Mouse (Mus musculus) inflammation-experienced regulatory T-cells, adult 6 months (primary cell): ENCODE measurements around the gene Tpi1. TPM values are rescaled to one million over a fixed set of nuclear protein-coding genes. Genes with fewer than 3 reads are reported as not detected.
"Not testable (repeated sequence)": the region's sequence is repeated elsewhere in the genome, so short reads cannot be mapped to it uniquely, and the experiment has no call there.

ENCODE experiments used
- ATAC-seq: one replicate; pipeline ENCODE4 v1.8.0; 2017
- polyA plus RNA-seq, 3 experiments: library from polyadenylated mRNA; unstranded; fragments of 100-300 nt; shearing (Covaris generic); gene quantifications; one replicate each; pipeline ENCODE4 v1.2.1; 2017

Tpi1 gene
- polyA plus RNA-seq, 3 experiments from 2014 or later, result 77.6 to 91.2 (median 82.5) TPM

DNA sequence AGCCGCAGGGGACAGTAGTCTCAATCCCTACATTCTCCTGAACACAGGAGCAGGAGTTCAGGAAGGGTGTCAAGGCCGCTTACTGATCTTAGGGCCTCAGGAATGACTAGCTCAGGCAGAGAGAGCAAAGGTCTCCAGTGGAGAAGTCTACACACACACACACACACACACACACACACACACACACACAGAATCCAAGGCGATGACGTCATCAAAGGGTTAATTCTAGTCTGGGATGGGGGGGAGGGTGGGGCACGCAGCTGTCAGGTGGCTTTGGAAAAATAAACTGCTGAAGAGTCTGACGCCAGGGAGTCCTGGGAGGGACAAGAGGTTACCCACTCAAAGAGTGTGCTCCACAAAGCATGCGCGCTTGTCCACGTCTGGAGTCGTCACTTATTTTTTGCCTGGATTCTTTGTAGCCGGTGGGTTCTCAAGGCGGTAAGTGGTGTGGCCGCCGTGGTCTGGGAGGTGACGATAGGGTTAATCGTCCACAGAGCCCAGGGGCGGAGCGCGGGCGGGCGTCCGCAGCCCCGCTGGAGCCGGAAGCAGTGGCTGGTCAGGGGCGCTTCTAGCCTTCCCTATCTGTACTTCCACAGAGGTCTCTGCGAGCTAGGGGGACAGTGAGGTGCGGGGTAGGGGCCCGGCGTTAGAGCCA, 5.6 kb downstream of the Tpi1 start, which contains the start of gene Spsb2:
Spsb2 (plus strand) TSS at position 304 of the 655 bp plus-strand sequence.
- ATAC-seq, result no peak

DNA sequence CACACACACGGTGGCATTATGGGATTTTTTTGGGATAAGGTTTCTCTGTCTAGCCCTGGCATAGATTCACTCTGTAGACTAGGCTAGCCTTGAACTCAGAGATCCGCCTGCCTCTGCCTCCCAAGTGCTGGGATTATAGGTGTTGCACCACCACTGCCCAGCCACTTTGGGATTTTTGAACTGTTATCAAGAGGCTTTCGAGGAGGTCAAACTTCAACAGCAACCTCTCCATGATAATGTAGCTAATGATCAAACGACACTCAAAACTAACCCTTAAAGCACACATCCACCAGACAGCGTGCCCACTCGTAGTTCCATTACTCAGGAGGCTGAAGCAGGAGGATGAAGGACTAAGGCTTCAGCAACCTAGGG, 6.1 kb downstream of the Tpi1 start:
- no peak for ATAC-seq

DNA sequence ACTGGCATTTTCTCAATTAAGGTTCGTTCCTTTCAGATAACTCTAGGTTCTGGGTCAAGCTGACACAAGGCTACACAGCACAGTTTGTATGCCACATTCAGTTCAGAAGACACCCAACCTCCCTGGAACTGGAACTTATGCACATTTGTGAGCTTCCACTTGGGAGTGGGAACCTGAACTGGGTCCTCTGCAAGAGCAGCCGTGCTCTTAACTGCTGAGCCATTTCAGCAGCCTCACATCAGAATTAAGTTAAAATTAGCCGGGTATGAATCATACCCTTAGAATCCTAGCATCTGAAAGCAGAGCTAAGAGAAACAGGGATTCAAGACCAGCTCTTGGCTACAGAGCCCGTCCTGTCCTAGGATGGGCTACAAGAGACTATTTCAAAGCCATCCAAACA, 6.7 kb downstream of the Tpi1 start:
- ATAC-seq, result no peak

DNA sequence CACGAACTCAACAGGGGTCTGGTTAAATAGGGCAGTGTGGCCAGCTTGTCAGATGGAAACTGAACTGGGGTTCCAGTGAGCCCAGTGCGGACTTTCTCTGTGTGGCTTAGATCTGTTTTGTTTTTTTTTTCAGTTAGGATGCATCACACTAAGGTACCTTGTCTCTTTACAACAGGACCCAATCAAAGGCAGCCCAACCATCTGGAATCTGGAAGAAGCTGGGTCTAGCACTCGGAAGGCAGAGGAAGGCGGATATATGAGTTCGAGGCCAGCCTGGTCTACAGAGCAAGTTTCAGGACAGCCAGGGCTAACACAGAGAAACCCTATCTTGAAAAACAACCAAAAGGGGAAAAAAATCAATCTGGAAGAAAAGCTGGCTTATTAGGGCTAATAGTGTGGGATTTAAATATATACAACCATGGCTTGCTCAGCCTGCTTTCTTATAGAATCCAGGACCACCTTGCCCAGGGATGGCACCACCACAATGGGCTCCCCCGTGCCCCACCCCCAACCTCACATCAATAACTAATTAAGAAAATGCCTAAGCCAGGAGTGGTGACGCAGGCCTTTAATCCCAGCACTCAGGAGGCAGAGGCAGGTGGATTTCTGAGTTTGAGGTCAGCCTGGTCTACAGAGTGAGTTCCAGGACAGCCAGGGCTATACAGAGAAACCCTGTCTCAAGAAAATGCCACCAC, 7.5 kb downstream of the Tpi1 start:
- ATAC-seq, result no peak

DNA sequence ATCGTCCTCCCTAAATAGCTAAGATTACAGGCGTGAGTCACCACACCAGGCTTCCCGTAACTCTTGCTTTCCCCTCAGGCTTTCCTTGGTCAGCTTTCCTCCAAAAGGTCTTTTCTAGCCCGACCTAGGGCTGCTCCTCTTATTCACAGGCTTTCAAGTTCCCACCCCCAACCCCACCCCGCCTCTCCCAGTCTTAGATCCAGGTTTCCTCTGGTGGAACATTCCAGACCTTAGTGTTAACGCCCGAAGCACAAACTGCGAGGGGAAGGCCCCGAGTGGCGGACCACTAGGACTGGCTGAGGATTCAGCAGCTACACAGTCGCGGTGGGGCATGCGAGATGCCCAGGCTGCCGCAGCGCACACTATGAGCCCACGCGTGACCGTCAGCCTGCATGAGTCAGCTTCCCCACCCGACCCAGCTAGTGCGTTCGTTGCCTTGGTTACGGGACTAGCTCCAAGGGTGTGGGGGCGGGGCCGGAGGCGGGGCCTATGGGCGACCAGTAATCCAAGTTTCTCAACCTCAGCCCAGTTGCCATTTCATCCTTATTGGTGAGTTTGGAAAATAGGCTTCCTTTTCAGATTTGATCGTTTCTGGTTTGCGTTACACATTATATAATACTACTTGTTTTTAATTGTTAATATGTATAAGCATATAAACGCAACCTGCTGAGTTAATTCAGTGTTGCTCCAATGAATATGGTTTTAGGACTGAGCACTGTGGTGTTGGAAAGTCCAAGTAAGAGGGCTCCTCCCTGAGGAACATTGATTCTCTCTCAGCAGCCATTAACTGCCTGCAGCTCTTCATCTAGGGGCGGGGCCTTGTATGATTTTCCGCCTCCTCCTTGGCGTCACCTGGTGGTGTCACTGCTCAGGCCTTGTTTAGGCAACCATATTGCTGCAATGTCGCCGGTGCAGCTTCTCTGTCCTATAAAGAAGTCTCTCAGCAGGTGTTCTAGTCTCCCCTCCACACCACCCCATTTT, 8.5 kb downstream of the Tpi1 start:
- peak; percentile 72 for ATAC-seq

DNA sequence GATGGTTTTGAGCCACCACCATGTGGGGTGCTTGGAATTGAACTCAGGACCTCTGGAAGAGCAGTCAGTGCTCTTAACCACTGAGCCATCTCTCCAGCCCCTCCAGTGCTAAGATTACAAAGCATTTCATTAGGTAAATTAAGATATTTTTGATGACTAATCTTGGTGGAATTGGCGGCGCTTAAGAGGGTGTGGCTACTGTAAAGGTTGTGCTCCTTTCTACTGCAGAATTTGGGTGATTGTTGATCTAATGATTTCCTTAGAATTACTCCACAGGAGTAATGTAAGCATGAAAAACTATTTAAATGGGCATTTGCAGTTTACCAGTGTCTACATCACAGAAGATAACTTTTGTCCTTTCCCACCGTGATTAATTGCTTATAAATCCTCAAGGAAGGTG, 9.8 kb downstream of the Tpi1 start:
- no peak for ATAC-seq

- ATAC-seq, result not testable (repeated sequence)
These were observed 10.4 kb downstream of the Tpi1 start for GRCm38 (mm10) chr6:124803691-124804090.

- ATAC-seq, result no peak
These were observed 11.0 kb downstream of the Tpi1 start for GRCm38 (mm10) chr6:124803061-124803460.

- not testable (repeated sequence) for ATAC-seq
These were observed 11.7 kb downstream of the Tpi1 start for GRCm38 (mm10) chr6:124802400-124802799.

- no peak for ATAC-seq
These were observed 17.9 kb downstream of the Tpi1 start for GRCm38 (mm10) chr6:124796200-124796599.

GRCm38 (mm10) chr6:124795781-124796180, 18.3 kb downstream of the Tpi1 start:
- ATAC-seq, result no peak

- no peak for ATAC-seq
These were observed 22.2 kb downstream of the Tpi1 start for GRCm38 (mm10) chr6:124791911-124792310.

DNA sequence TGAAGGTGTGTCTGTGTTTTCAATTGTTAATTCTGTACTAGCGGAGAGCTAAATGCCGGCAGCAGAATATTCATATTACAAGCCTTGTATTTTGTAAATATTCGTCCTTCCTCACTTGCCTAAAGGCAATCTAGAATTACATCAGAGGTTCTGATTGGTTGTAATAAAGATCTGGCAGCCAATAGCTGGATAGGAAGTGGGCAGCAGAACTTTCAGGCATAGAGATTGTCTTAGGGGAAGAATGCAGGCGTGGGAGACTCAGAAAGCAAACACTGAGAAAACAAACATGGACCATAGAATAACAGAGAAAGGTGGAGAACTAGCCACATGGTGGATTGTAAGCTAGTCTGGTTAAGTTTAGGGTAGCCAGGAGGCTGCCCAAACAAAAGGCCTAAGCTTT, 24.0 kb downstream of the Tpi1 start:
- ATAC-seq, result no peak

DNA sequence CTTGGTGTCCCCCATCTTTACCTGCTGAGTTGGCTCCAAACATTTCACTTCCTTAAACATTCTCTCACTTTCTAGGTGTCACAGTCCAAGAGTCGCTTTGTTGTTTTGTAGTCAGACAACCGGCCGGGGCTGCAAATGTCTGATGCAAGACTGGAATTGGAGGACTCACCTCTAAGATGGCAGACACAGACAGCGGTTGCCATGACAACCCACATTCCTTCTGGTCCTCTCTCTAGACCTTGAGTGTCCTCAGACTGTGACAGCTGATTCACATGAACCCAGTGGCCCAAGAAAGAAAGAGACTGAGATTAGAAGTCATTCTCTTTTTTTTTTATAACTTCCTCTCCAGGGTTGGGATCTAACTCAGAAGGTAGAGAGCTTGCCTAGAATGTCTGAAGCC, 24.6 kb downstream of the Tpi1 start:
- ATAC-seq, result no peak

DNA sequence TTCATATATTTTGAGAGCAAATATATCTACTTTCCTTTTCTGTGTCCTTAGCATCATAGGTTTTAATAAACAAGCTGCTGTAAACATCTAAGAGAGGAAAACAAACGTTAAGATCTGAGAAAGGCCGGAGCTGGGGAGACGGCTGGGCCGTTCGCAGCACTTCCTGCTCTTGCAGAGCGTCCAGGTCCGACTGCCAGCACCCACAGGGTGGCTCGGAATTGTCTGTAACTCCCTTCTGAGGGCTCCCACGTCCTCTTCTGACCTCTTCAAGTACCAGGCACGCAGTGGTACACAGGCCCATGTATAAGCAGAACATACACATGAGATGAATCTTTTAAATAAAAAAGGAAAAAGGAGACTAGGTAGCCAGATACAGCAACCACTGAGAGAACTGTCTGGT, 26.4 kb downstream of the Tpi1 start:
- ATAC-seq, result no peak

- no peak for ATAC-seq
These were observed 27.2 kb downstream of the Tpi1 start for GRCm38 (mm10) chr6:124786756-124787420.

DNA sequence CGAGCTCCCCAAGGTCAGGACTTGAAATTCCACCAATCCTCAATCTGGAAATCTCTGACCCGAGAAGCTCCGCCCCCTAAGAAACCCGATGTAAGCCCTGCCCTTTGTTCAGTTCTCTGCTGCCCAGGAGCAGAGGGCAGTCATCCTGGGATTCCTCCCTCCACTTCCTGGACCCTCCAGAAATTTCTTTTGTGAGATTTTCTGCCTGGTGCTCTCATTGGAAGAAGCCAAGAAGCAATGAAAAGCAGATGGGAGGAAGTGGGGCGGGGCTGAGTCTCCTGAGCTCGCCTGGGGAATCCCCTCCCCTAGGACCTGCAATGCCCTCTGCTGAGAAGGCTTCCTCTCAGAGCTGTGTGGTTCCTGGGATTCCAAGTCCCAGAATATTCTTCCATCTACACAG, 31.7 kb downstream of the Tpi1 start:
- ATAC-seq, result peak; percentile 75

- no peak for ATAC-seq
These were observed 33.2 kb downstream of the Tpi1 start for GRCm38 (mm10) chr6:124780917-124781316.

- ATAC-seq, result peak; percentile 19
These were observed 34.1 kb downstream of the Tpi1 start for GRCm38 (mm10) chr6:124779984-124780416.

GRCm38 (mm10) chr6:124779222-124779983, 34.7 kb downstream of the Tpi1 start, which contains the start of gene Lrrc23:
TSS of gene Lrrc23 (minus strand) at chr6:124779727.
- ATAC-seq, result peak; percentile 90

DNA sequence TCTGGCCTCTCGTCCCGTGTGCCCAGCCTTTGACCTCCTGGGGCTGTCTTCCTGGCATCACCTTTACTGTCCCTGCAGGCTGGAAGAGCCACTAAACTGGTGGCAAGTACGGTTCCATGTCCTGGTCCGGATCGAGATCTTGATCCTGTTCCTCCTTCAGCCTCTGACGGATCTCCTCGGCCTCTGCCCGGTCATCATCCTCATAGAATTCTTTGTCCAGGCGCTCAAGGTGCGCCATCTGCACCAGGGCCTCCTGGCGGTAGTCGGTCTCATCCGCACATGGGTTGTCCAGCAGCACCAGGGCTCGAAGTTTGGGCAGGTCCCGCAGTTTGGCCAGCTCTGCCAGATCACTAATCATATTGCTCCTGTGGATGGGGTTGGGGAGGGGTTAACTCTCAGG, 43.6 kb downstream of the Tpi1 start:
- no peak for ATAC-seq

DNA sequence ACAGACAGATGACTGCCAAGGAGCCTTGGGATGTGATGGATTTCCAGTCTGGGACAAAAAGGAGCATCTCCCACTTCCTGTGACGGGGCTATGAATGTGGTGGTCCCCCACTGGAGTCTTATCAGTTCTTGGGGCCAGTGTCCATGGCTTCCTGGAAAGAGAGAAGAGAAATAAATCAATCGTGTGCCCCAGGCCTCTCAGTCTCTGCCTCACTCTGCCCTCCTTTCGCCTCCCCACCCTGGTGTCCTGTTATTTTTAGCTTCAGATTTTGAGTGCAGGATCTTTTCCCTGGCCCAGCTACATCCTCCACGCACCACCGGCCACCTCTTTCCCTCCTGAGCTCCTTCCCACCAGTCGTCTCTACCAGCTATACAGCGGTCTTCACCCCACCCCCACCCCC, 44.1 kb downstream of the Tpi1 start:
- no peak for ATAC-seq
